Mouse (Mus musculus) myocyte (in vitro differentiated cells): ENCODE results near the gene Dnttip1.

Source experiments
- POLR2A ChIP-seq: IDR thresholded peaks from one replicate; pipeline ENCODE4 v1.6.1; 2011; ENCODE audit warnings: low read depth, mild to moderate bottlenecking, control low read depth, moderate library complexity; ENCODE audit not compliant: insufficient read length
- REST ChIP-seq: IDR thresholded peaks from one replicate; pipeline ENCODE4 v1.6.1; 2011; ENCODE audit warnings: mild to moderate bottlenecking, control low read depth, moderate library complexity; ENCODE audit not compliant: insufficient read depth, insufficient read length

GRCm38 (mm10) chr2:164737377-164738090, 8.2 kb upstream of the Dnttip1 start:
- TF ChIP-seq REST (no peak), POLR2A (no peak)
